Mouse (Mus musculus): Measurements from ENCODE around the gene Cdh4.

DNA sequence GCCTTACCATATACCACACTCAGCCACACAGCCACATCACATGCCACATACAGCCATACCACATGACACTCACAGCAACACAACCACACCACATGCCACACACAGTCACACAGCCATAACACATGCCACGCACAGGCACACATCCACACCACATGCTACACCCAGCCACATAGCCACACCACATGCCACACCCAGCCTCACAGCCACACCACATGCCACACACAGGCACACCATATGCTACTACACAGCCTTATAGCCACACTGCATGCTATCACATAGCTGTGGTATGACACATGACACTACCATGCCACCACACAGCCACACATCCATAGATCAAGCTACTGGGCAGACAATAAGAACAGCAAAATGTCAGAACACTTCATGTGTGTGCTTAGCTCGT lies 158.1 kb downstream of the Cdh4 start:
- TF ChIP-seq FLI1 (IDR thresholded peaks at IDR 0.05; ENCODE audit: low read length) (no peak), GATA1 (IDR thresholded peaks at IDR 0.05; ENCODE audit: borderline replicate concordance, low read length) (no peak)
